Mouse (Mus musculus) heart, postnatal 0 days (tissue): ENCODE results near the gene Cux2.

Experiments
- CTCF ChIP-seq: IDR thresholded peaks from 2 replicates; pipeline ENCODE4 v1.5.1; 2016; ENCODE audit warnings: antibody characterized with exemption, control low read depth, low read depth
- EP300 ChIP-seq: IDR thresholded peaks from 2 replicates; pipeline ENCODE4 v1.6.1; 2016; ENCODE audit warnings: antibody characterized with exemption, low read depth

GRCm38 (mm10) chr5:121948302-121949049 is 101.4 kb downstream of the Cux2 start:
- no peak for TF ChIP-seq CTCF
- TF ChIP-seq EP300: no peak
